Mouse (Mus musculus) midbrain, embryonic 13.5 days (tissue): ENCODE results near the gene Rnf44. TPM values are rescaled to one million over a fixed set of nuclear protein-coding genes. Genes with fewer than 3 reads are reported as not detected.
A peak's percentile ranks its signal among the peaks of the same experiment; 100 is the strongest.

Experiments used
- ATAC-seq: fragments of 200-750 bp; cut with Nextera tagmentation; 2 replicates; pipeline ENCODE4 v1.8.0; 2017; ENCODE audit warnings: mild to moderate bottlenecking, moderate TSS enrichment, moderate library complexity
- H3K27ac ChIP-seq: fragments of 300-500 bp; sonication (generic); 2 replicates; pipeline ENCODE4 v1.5.1; 2015; ENCODE audit warnings: inconsistent platforms, mild to moderate bottlenecking, moderate library complexity
- H3K27me3 ChIP-seq: fragments of 300-500 bp; sonication (generic); 2 replicates; pipeline ENCODE4 v1.6.1; 2015; ENCODE audit warnings: mild to moderate bottlenecking, inconsistent platforms
- H3K36me3 ChIP-seq: fragments of 300-500 bp; sonication (generic); 2 replicates; pipeline ENCODE4 v1.6.1; 2015; ENCODE audit warnings: mild to moderate bottlenecking, inconsistent platforms
- H3K4me1 ChIP-seq: fragments of 300-500 bp; sonication (generic); replicated peaks from 2 replicates; pipeline ENCODE4 v1.6.1; 2015; ENCODE audit warnings: inconsistent platforms
- H3K4me2 ChIP-seq: fragments of 300-500 bp; sonication (generic); replicated peaks from 2 replicates; pipeline ENCODE4 v1.6.1; 2015; ENCODE audit warnings: moderate library complexity, mild to moderate bottlenecking, inconsistent platforms
- H3K4me3 ChIP-seq: fragments of 300-500 bp; sonication (generic); replicated peaks from 2 replicates; pipeline ENCODE4 v1.5.1; 2015; ENCODE audit warnings: mild to moderate bottlenecking, inconsistent platforms
- H3K9ac ChIP-seq: fragments of 300-500 bp; sonication (generic); replicated peaks from 2 replicates; pipeline ENCODE4 v1.6.1; 2015; ENCODE audit warnings: mild to moderate bottlenecking, inconsistent platforms
- H3K9me3 ChIP-seq: fragments of 300-500 bp; sonication (generic); 2 replicates; pipeline ENCODE4 v1.6.1; 2016; ENCODE audit warnings: mild to moderate bottlenecking, inconsistent platforms
- WGBS: fragments of 180-500 bp; shearing (Covaris S2); methylation state at CpG from one replicate; pipeline ENCODE4 v1.1.7; 2015; 5-methylcytosine and 5-hydroxymethylcytosine counted together
- polyA plus RNA-seq: library from polyadenylated mRNA; unstranded; fragments of >200 nt; fragmentation: Nextera tagmentation; extraction: Ambion mirVana; gene quantifications from 2 replicates; pipeline ENCODE4 v1.2.1, GENCODE M21; 2015

The Rnf44 gene
- polyA plus RNA-seq = 93.7 and 109 TPM in 2 replicates

- Histone ChIP-seq H3K27ac (peak within 1 kb of the TSS; percentile 93), H3K4me1 (peaks cover 44% of the 10 kb centered on the region), H3K4me2 (peak within 1 kb of the TSS; percentile 74), H3K36me3 (no peaks in the 10 kb centered on the region), H3K4me3 (peak within 1 kb of the TSS; percentile 99), H3K27me3 (no peaks in the 10 kb centered on the region), H3K9me3 (no peaks in the 10 kb centered on the region), H3K9ac (peak within 1 kb of the TSS; percentile 99)
- peak; percentile 98 for ATAC-seq
- WGBS = under 1% methylated on average over 83 of the region's 92 CpGs
Measured at GRCm38 (mm10) chr13:54693558-54694347, at the start of gene Rnf44. Rnf44 (minus strand) TSS chr13:54693907.

GRCm38 (mm10) chr13:54738213-54738601 is 44.5 kb upstream of the Rnf44 start:
- Histone ChIP-seq H3K4me1 (peaks cover 24% of the 10 kb centered on the region), H3K36me3 (peaks cover 69% of the 10 kb centered on the region), H3K9me3 (no peaks in the 10 kb centered on the region; the same call in 1 of the 2 replicates), H3K4me3 (peak overlapping the region; percentile 20), H3K4me2 (peak overlapping the region; percentile 47), H3K27me3 (peaks cover 43% of the 10 kb centered on the region), H3K27ac (no peak overlapping the region), H3K9ac (peak overlapping the region; percentile 49)
- ATAC-seq = no peak
- WGBS = 4% methylated on average over 34 of the region's 34 CpGs

- no peak overlapping the region for H3K27ac ChIP-seq
- peaks cover 69% of the 10 kb centered on the region for H3K36me3 ChIP-seq
- 4% methylated on average over 85 of the region's 87 CpGs for WGBS
- peaks cover 43% of the 10 kb centered on the region for H3K27me3 ChIP-seq
- H3K4me2 ChIP-seq = peak overlapping the region; percentile 47
- H3K9me3 ChIP-seq = no peaks in the 10 kb centered on the region; the same call in 1 of the 2 replicates
- peaks cover 24% of the 10 kb centered on the region for H3K4me1 ChIP-seq
- peak overlapping the region; percentile 49 for H3K9ac ChIP-seq
- peak; percentile 53; the same call in 1 of the 2 replicates for ATAC-seq
- H3K4me3 ChIP-seq = peak overlapping the region; percentile 20
Measured at GRCm38 (mm10) chr13:54737488-54738212, 43.9 kb upstream of the Rnf44 start.

- Histone ChIP-seq H3K9me3 (no peaks in the 10 kb centered on the region; the same call in 1 of the 2 replicates), H3K4me1 (peaks cover 24% of the 10 kb centered on the region), H3K4me3 (no peak overlapping the region), H3K27ac (no peak overlapping the region), H3K4me2 (no peak overlapping the region), H3K36me3 (peaks cover 69% of the 10 kb centered on the region), H3K9ac (no peak overlapping the region), H3K27me3 (peaks cover 43% of the 10 kb centered on the region)
- WGBS = 27% methylated on average over 3 of the region's 3 CpGs
- 0 out of 2 replicates have a peak, but pooled peaks have one; percentile 37 for ATAC-seq
Measured at GRCm38 (mm10) chr13:54736931-54737330, 43.2 kb upstream of the Rnf44 start.

GRCm38 (mm10) chr13:54726131-54726530 is 32.4 kb upstream of the Rnf44 start:
- Histone ChIP-seq H3K9me3 (0 out of 2 replicates have a peak, but pooled peaks cover 2% of the 10 kb centered on the region), H3K27me3 (no peaks in the 10 kb centered on the region), H3K4me2 (no peak overlapping the region), H3K9ac (no peak overlapping the region), H3K36me3 (no peaks in the 10 kb centered on the region), H3K27ac (no peak overlapping the region), H3K4me3 (no peak overlapping the region), H3K4me1 (no peaks in the 10 kb centered on the region)
- 76% methylated on average over 11 of the region's 11 CpGs for WGBS
- ATAC-seq = no peak

GRCm38 (mm10) chr13:54723143-54723542 is 29.4 kb upstream of the Rnf44 start:
- no peak for ATAC-seq
- H3K27ac ChIP-seq = no peak overlapping the region
- no peaks in the 10 kb centered on the region for H3K36me3 ChIP-seq
- H3K4me3 ChIP-seq = no peak overlapping the region
- H3K27me3 ChIP-seq = 0 out of 2 replicates have a peak, but pooled peaks cover 3% of the 10 kb centered on the region
- no peak overlapping the region for H3K9ac ChIP-seq
- no peak overlapping the region for H3K4me2 ChIP-seq
- 0 out of 2 replicates have a peak, but pooled peaks cover 2% of the 10 kb centered on the region for H3K9me3 ChIP-seq
- WGBS = 95% methylated on average over 3 of the region's 3 CpGs
- H3K4me1 ChIP-seq = no peaks in the 10 kb centered on the region

GRCm38 (mm10) chr13:54716916-54717315 is 23.2 kb upstream of the Rnf44 start:
- H3K9me3 ChIP-seq = no peaks in the 10 kb centered on the region
- 4% methylated on average over 5 of the region's 5 CpGs for WGBS
- no peak overlapping the region for H3K4me2 ChIP-seq
- H3K36me3 ChIP-seq = no peaks in the 10 kb centered on the region
- no peak overlapping the region for H3K9ac ChIP-seq
- H3K27me3 ChIP-seq = peaks cover 12% of the 10 kb centered on the region
- no peak overlapping the region for H3K27ac ChIP-seq
- H3K4me3 ChIP-seq = no peak overlapping the region
- ATAC-seq = peak; percentile 65; the same call in 1 of the 2 replicates
- H3K4me1 ChIP-seq = no peaks in the 10 kb centered on the region

- Histone ChIP-seq H3K36me3 (no peaks in the 10 kb centered on the region), H3K4me1 (no peaks in the 10 kb centered on the region), H3K9me3 (no peaks in the 10 kb centered on the region), H3K4me3 (no peak overlapping the region), H3K27ac (no peak overlapping the region), H3K9ac (no peak overlapping the region), H3K27me3 (peaks cover 12% of the 10 kb centered on the region), H3K4me2 (no peak overlapping the region)
- WGBS = 84% methylated on average over 10 of the region's 10 CpGs
- no peak for ATAC-seq
Measured at GRCm38 (mm10) chr13:54714996-54715395, 21.3 kb upstream of the Rnf44 start.

- Histone ChIP-seq H3K9me3 (no peaks in the 10 kb centered on the region), H3K4me1 (no peaks in the 10 kb centered on the region), H3K27me3 (peaks cover 12% of the 10 kb centered on the region), H3K4me3 (no peak overlapping the region), H3K27ac (no peak overlapping the region), H3K9ac (no peak overlapping the region), H3K36me3 (no peaks in the 10 kb centered on the region), H3K4me2 (no peak overlapping the region)
- ATAC-seq = no peak
- WGBS = 43% methylated on average over 4 of the region's 4 CpGs
Measured at GRCm38 (mm10) chr13:54714393-54714792, 20.7 kb upstream of the Rnf44 start.

GRCm38 (mm10) chr13:54710866-54711265 is 17.2 kb upstream of the Rnf44 start:
- H3K4me2 ChIP-seq = no peak overlapping the region
- no peak overlapping the region for H3K4me3 ChIP-seq
- no peak overlapping the region for H3K27ac ChIP-seq
- H3K9me3 ChIP-seq = no peaks in the 10 kb centered on the region
- no peak overlapping the region for H3K9ac ChIP-seq
- WGBS = 84% methylated on average over 3 of the region's 3 CpGs
- ATAC-seq = no peak
- H3K4me1 ChIP-seq = no peaks in the 10 kb centered on the region
- H3K27me3 ChIP-seq = no peaks in the 10 kb centered on the region; the same call in 1 of the 2 replicates
- H3K36me3 ChIP-seq = no peaks in the 10 kb centered on the region

GRCm38 (mm10) chr13:54704890-54705289 is 11.2 kb upstream of the Rnf44 start:
- no peaks in the 10 kb centered on the region for H3K27me3 ChIP-seq
- H3K4me1 ChIP-seq = no peaks in the 10 kb centered on the region
- no peak overlapping the region for H3K4me2 ChIP-seq
- WGBS = 53% methylated on average over 6 of the region's 6 CpGs
- H3K9ac ChIP-seq = no peak overlapping the region
- H3K27ac ChIP-seq = no peak overlapping the region
- no peak overlapping the region for H3K4me3 ChIP-seq
- H3K36me3 ChIP-seq = no peaks in the 10 kb centered on the region
- no peaks in the 10 kb centered on the region for H3K9me3 ChIP-seq
- no peak for ATAC-seq

GRCm38 (mm10) chr13:54702507-54702906 is 8.8 kb upstream of the Rnf44 start:
- H3K27me3 ChIP-seq = no peaks in the 10 kb centered on the region
- H3K4me3 ChIP-seq = no peak overlapping the region
- no peak overlapping the region for H3K9ac ChIP-seq
- no peaks in the 10 kb centered on the region for H3K36me3 ChIP-seq
- H3K9me3 ChIP-seq = no peaks in the 10 kb centered on the region
- no peak overlapping the region for H3K27ac ChIP-seq
- H3K4me1 ChIP-seq = no peaks in the 10 kb centered on the region
- 66% methylated on average over 7 of the region's 7 CpGs for WGBS
- no peak for ATAC-seq
- H3K4me2 ChIP-seq = no peak overlapping the region
